Mouse (Mus musculus): Measurements from ENCODE around the gene Dph5. TPM values are rescaled to one million over a fixed set of nuclear protein-coding genes. Genes with fewer than 3 reads are reported as not detected.
A peak's percentile ranks its signal among the peaks of the same experiment; 100 is the strongest.
"Not testable (repeated sequence)": the region's sequence is repeated elsewhere in the genome, so short reads cannot be mapped to it uniquely, and the experiment has no call there.

Dph5 gene
- total RNA-seq (2021): 1 to 10 TPM; 7.2 to 9.7 TPM
- long read RNA-seq, experiment 1, partial matches to known transcripts: 0 of 3 reads
- long read RNA-seq, experiment 1, other reads (novel, unspliced or antisense): 1 of 3 reads
- long read RNA-seq, experiment 2, partial matches to known transcripts: 0 of 2 reads
- long read RNA-seq, experiment 2, other reads (novel, unspliced or antisense): 0 of 2 reads

GRCm38 (mm10) chr3:115887427-115888309 is at the start of gene Dph5:
Gene Dph5 (plus strand): TSS chr3:115887837.
- peak; percentile 83 for DNase-seq
- intact Hi-C loops (cut with DNase I; ENCODE audit: low total_unique reads): loop anchor here (10.0 kb wide), 1 partner anchor 173 kb away; the partner anchor contains the start of gene S1pr1

- intact Hi-C loops (cut with DNase I; ENCODE audit: low total_unique reads): no loop called here
- DNase-seq: no peak
Observed at GRCm38 (mm10) chr3:115844566-115844965, 43.1 kb upstream of the Dph5 start.

- no peak for DNase-seq
- intact Hi-C loops (cut with DNase I; ENCODE audit: low total_unique reads): no loop called here
Observed at GRCm38 (mm10) chr3:115845032-115845618, 42.5 kb upstream of the Dph5 start.

GRCm38 (mm10) chr3:115845724-115846123 is 41.9 kb upstream of the Dph5 start:
- intact Hi-C loops (cut with DNase I; ENCODE audit: low total_unique reads): no loop called here
- DNase-seq: no peak

GRCm38 (mm10) chr3:115846153-115846552 is 41.5 kb upstream of the Dph5 start:
- no peak for DNase-seq
- intact Hi-C loops (cut with DNase I; ENCODE audit: low total_unique reads): no loop called here

- intact Hi-C loops (cut with DNase I; ENCODE audit: low total_unique reads): no loop called here
- DNase-seq: no peak
Observed at GRCm38 (mm10) chr3:115848686-115849480, 38.8 kb upstream of the Dph5 start.

- intact Hi-C loops (cut with DNase I; ENCODE audit: low total_unique reads): no loop called here
- no peak for DNase-seq
Observed at GRCm38 (mm10) chr3:115850946-115851345, 36.7 kb upstream of the Dph5 start.

- DNase-seq: no peak
- intact Hi-C loops (cut with DNase I; ENCODE audit: low total_unique reads): no loop called here
Observed at GRCm38 (mm10) chr3:115854672-115855191, 32.9 kb upstream of the Dph5 start.

GRCm38 (mm10) chr3:115855576-115855975 is 32.1 kb upstream of the Dph5 start:
- intact Hi-C loops (cut with DNase I; ENCODE audit: low total_unique reads): no loop called here
- no peak for DNase-seq

GRCm38 (mm10) chr3:115856484-115857022 is 31.1 kb upstream of the Dph5 start:
- intact Hi-C loops (cut with DNase I; ENCODE audit: low total_unique reads): no loop called here

GRCm38 (mm10) chr3:115857436-115857835 is 30.2 kb upstream of the Dph5 start:
- DNase-seq: no peak
- intact Hi-C loops (cut with DNase I; ENCODE audit: low total_unique reads): no loop called here

More at GRCm38 (mm10) chr3:115856484-115857022, 31.1 kb upstream of the Dph5 start:
- no peak for DNase-seq

- no peak for DNase-seq
- intact Hi-C loops (cut with DNase I; ENCODE audit: low total_unique reads): no loop called here
Observed at GRCm38 (mm10) chr3:115858822-115859221, 28.8 kb upstream of the Dph5 start.

- intact Hi-C loops (cut with DNase I; ENCODE audit: low total_unique reads); DNase-seq: not testable (repeated sequence)
Observed at GRCm38 (mm10) chr3:115860780-115861179, 26.9 kb upstream of the Dph5 start.

- intact Hi-C loops (cut with DNase I; ENCODE audit: low total_unique reads): no loop called here
- no peak for DNase-seq
Observed at GRCm38 (mm10) chr3:115863487-115863886, 24.1 kb upstream of the Dph5 start.

GRCm38 (mm10) chr3:115867150-115867549 is 20.5 kb upstream of the Dph5 start:
- intact Hi-C loops (cut with DNase I; ENCODE audit: low total_unique reads): no loop called here
- no peak for DNase-seq

- intact Hi-C loops (cut with DNase I; ENCODE audit: low total_unique reads): no loop called here
Observed at GRCm38 (mm10) chr3:115867901-115868300, 19.7 kb upstream of the Dph5 start.

GRCm38 (mm10) chr3:115869360-115869759 is 18.3 kb upstream of the Dph5 start:
- intact Hi-C loops (cut with DNase I; ENCODE audit: low total_unique reads): no loop called here

More at GRCm38 (mm10) chr3:115867901-115868300, 19.7 kb upstream of the Dph5 start:
- DNase-seq: no peak

GRCm38 (mm10) chr3:115875551-115875950 is 12.1 kb upstream of the Dph5 start:
- intact Hi-C loops (cut with DNase I; ENCODE audit: low total_unique reads): no loop called here
- no peak for DNase-seq

More at GRCm38 (mm10) chr3:115869360-115869759, 18.3 kb upstream of the Dph5 start:
- no peak for DNase-seq

GRCm38 (mm10) chr3:115877133-115877532 is 10.5 kb upstream of the Dph5 start:
- no peak for DNase-seq

More at GRCm38 (mm10) chr3:115877133-115877532, 10.5 kb upstream of the Dph5 start:
- intact Hi-C loops (cut with DNase I; ENCODE audit: low total_unique reads): no loop called here
